Mouse (Mus musculus): Measurements from ENCODE around the gene Tas2r117. TPM values are rescaled to one million over a fixed set of nuclear protein-coding genes. Genes with fewer than 3 reads are reported as not detected.

Tas2r117 gene
- not detected in 2 replicates for polyA plus RNA-seq (2016; fragmentation: Nextera tagmentation; extraction: Ambion mirVana)

DNA sequence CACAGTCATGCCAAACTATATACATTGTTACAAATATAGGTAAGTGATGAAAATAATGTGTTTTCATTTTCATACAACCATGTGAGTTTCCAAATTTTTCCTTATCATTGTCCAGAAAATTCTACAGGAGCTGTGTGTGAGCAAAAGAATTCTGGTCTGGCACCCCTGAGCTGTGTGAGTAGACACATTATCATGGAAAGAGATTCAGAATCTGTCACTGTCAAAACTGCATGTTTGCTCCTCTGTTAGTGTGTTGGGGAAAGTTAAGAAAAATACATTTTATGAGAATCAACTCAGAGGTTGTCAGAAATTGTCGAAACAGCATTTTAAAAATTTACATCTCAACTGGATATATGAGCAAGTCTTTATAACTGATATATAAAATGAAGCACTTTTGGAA lies at the start of gene Tas2r117:
Gene Tas2r117 (plus strand): TSS at position 301 of the 400 bp plus-strand sequence.
- no peaks in the 10 kb centered on the region for H3K36me3 ChIP-seq
- 0 out of 2 replicates have a peak, but pooled peaks cover under 1% of the 10 kb centered on the region for H3K9me3 ChIP-seq (replicated peaks)
- no peak within 1 kb of the TSS for H3K9ac ChIP-seq
- no peak within 1 kb of the TSS for H3K27ac ChIP-seq (ENCODE audit: poor library complexity, severe bottlenecking)
- WGBS: 75% methylated on average over 1 of the region's 1 CpGs
- no peak within 1 kb of the TSS for H3K4me2 ChIP-seq
- H3K4me1 ChIP-seq (replicated peaks): no peaks in the 10 kb centered on the region
- H3K27me3 ChIP-seq (replicated peaks): no peaks in the 10 kb centered on the region
- no peak within 1 kb of the TSS for H3K4me3 ChIP-seq
- no peak for ATAC-seq (ENCODE audit: insufficient number of reproducible peaks, low FRiP score)

DNA sequence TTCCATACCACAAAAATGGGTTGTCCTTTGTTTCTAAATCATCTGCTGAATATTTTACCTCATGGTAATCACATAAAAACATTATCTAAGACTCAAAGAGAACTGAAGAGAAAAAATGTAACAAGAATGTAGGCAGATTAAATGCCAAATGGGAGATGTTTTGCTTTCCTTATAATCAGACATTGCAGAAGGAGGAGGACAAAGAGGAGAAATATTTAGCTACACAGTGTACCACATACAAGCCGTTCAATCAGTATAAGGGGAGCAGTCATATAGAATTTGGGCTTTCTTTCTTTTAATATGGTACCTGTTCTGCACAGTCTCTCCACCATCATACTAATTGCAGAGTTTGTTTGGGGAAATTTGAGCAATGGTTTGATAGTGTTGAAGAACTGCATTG lies 48.2 kb upstream of the Tas2r117 start, which contains the start of gene Tas2r124:
Gene Tas2r124 (plus strand): TSS at position 301 of the 400 bp plus-strand sequence.
- H3K9me3 ChIP-seq (replicated peaks): no peaks in the 10 kb centered on the region
- ATAC-seq (ENCODE audit: insufficient number of reproducible peaks, low FRiP score): no peak
- no peak within 1 kb of the TSS for H3K4me2 ChIP-seq
- no peak within 1 kb of the TSS for H3K9ac ChIP-seq
- H3K36me3 ChIP-seq: no peaks in the 10 kb centered on the region
- H3K4me3 ChIP-seq: no peak within 1 kb of the TSS
- no peaks in the 10 kb centered on the region for H3K27me3 ChIP-seq (replicated peaks)
- H3K4me1 ChIP-seq (replicated peaks): no peaks in the 10 kb centered on the region
- WGBS: 58% methylated on average over 1 of the region's 1 CpGs
- no peak within 1 kb of the TSS for H3K27ac ChIP-seq (ENCODE audit: poor library complexity, severe bottlenecking)

DNA sequence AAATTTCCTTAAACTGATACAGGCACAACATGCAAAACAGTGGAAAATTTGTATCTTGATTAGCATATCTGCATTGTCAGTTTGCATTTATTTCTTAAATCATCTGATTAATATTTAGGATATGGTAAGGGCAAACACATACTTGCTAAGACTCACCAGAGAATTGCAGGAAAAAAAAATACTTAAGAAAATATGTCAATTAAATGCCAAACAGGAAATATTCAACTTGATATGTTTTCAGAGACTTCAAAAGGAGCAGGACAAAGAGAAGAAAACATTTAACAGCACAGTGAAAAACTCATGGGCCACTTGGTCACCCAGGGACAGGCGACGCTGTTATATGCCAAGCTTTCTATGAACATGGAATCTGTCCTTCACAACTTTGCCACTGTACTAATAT lies 40.8 kb upstream of the Tas2r117 start, which contains the start of gene Tas2r102:
Gene Tas2r102 (plus strand): TSS at position 301 of the 400 bp plus-strand sequence.
- 87% methylated on average over 2 of the region's 2 CpGs for WGBS
- no peak within 1 kb of the TSS for H3K27ac ChIP-seq (ENCODE audit: poor library complexity, severe bottlenecking)
- ATAC-seq (ENCODE audit: insufficient number of reproducible peaks, low FRiP score): no peak
- no peaks in the 10 kb centered on the region for H3K4me1 ChIP-seq (replicated peaks)
- no peaks in the 10 kb centered on the region for H3K9me3 ChIP-seq (replicated peaks)
- H3K9ac ChIP-seq: no peak within 1 kb of the TSS
- H3K27me3 ChIP-seq (replicated peaks): no peaks in the 10 kb centered on the region
- no peak within 1 kb of the TSS for H3K4me2 ChIP-seq
- H3K36me3 ChIP-seq: no peaks in the 10 kb centered on the region
- H3K4me3 ChIP-seq: no peak within 1 kb of the TSS

DNA sequence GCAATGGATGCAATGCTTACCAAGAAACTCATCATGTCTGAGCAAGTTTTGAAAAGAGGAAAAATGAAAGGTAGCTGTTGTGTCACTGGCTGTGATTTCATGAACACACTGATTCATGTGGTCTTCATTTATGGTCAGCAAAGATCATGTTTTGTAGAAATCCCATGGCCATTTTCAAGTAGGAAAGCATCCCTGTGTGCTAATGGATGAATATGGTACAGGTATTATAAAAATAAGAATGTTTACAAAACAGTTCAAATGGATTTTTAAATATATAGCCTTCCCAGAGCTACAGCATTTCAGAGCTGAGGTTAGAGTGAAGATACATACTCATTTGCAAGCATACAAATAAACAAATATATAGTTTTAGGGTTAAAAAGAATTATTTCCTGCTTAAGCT lies 24.6 kb upstream of the Tas2r117 start, which contains the start of gene Tas2r136:
Gene Tas2r136 (minus strand): TSS at position 101 of the 400 bp plus-strand sequence.
- Histone ChIP-seq H3K4me3 (no peak within 1 kb of the TSS), H3K27me3 (replicated peaks) (no peaks in the 10 kb centered on the region), H3K9me3 (replicated peaks) (no peaks in the 10 kb centered on the region), H3K4me1 (replicated peaks) (no peaks in the 10 kb centered on the region), H3K9ac (no peak within 1 kb of the TSS), H3K27ac (ENCODE audit: poor library complexity, severe bottlenecking) (no peak within 1 kb of the TSS), H3K36me3 (no peaks in the 10 kb centered on the region), H3K4me2 (no peak within 1 kb of the TSS)
- no peak for ATAC-seq (ENCODE audit: insufficient number of reproducible peaks, low FRiP score)

DNA sequence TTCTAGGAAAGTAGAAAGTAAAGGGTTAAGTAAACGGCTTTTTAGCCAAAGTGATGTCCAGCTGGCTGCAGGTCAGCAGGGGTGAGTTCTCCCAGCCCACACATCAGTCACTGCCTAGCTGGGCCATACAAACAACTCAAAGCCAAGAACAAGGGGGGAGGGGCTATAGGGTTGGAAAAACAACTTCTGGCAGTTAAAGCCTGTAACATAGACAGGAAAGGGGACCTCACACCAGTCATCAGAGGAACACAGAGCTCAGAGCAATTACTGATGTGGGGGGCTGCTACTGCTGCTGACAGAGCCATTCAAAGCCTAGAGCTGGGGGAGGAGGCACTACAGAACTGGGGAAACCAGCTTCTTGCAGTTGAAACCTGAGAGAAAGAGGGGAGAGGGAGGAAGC lies 7.2 kb upstream of the Tas2r117 start:
- no peak for ATAC-seq (ENCODE audit: insufficient number of reproducible peaks, low FRiP score)
- Histone ChIP-seq H3K4me3 (no peak overlapping the region), H3K9ac (no peak overlapping the region), H3K36me3 (no peaks in the 10 kb centered on the region), H3K4me1 (replicated peaks) (no peaks in the 10 kb centered on the region), H3K4me2 (no peak overlapping the region), H3K27ac (ENCODE audit: poor library complexity, severe bottlenecking) (no peak overlapping the region), H3K27me3 (replicated peaks) (no peaks in the 10 kb centered on the region), H3K9me3 (replicated peaks) (peaks cover 30% of the 10 kb centered on the region)
- 18% methylated on average over 1 of the region's 1 CpGs for WGBS

DNA sequence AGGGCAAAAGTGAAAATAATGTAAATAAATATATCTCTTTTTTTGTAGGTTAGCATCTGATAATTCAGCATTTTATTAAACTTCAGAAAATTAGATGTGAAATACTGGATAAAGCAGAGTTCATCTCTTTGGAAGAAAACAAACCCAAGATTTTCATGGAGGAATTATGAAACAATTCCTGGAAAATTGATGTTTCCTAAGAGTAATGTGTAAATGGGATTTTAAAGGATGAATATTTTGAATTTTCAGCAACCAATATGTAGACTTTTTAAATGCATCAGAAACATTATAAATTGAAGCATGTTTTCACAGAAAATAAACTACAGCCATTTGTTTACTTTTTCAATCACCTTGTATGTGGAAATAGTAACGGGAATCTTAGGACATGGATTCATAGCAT lies 44.2 kb downstream of the Tas2r117 start, which contains the start of gene Tas2r123:
Gene Tas2r123 (plus strand): TSS at position 301 of the 400 bp plus-strand sequence.
- 71% methylated on average over 1 of the region's 1 CpGs for WGBS
- ATAC-seq (ENCODE audit: insufficient number of reproducible peaks, low FRiP score): no peak
- H3K4me2 ChIP-seq: no peak within 1 kb of the TSS
- H3K36me3 ChIP-seq: no peaks in the 10 kb centered on the region
- no peaks in the 10 kb centered on the region for H3K27me3 ChIP-seq (replicated peaks)
- no peak within 1 kb of the TSS for H3K9ac ChIP-seq
- H3K4me3 ChIP-seq: no peak within 1 kb of the TSS
- no peaks in the 10 kb centered on the region for H3K9me3 ChIP-seq (replicated peaks)
- no peaks in the 10 kb centered on the region for H3K4me1 ChIP-seq (replicated peaks)
- H3K27ac ChIP-seq (ENCODE audit: poor library complexity, severe bottlenecking): no peak within 1 kb of the TSS

Other genes with a start within 250 kb of the Tas2r117 start
- gene Prh1, start 233.0 kb upstream of the Tas2r117 start, polyA plus RNA-seq (2016; fragmentation: Nextera tagmentation; extraction: Ambion mirVana): not detected in 2 replicates
- gene Prp2, start 206.9 kb upstream of the Tas2r117 start, polyA plus RNA-seq (2016; fragmentation: Nextera tagmentation; extraction: Ambion mirVana): not detected in 2 replicates
- not detected in 2 replicates for gene A630073D07Rik, start 151.3 kb upstream of the Tas2r117 start, polyA plus RNA-seq (2016; fragmentation: Nextera tagmentation; extraction: Ambion mirVana)
- gene Tas2r120, start 145.9 kb upstream of the Tas2r117 start, polyA plus RNA-seq (2016; fragmentation: Nextera tagmentation; extraction: Ambion mirVana): not detected in 2 replicates
- not detected in 2 replicates for gene Tas2r121, start 101.8 kb upstream of the Tas2r117 start, polyA plus RNA-seq (2016; fragmentation: Nextera tagmentation; extraction: Ambion mirVana)
- gene Tas2r122, start 90.9 kb upstream of the Tas2r117 start, polyA plus RNA-seq (2016; fragmentation: Nextera tagmentation; extraction: Ambion mirVana): not detected in 2 replicates
- not detected in 2 replicates for gene Tas2r115, start 64.8 kb upstream of the Tas2r117 start, polyA plus RNA-seq (2016; fragmentation: Nextera tagmentation; extraction: Ambion mirVana)
- not detected in 2 replicates for gene Tas2r124, start 48.1 kb upstream of the Tas2r117 start, polyA plus RNA-seq (2016; fragmentation: Nextera tagmentation; extraction: Ambion mirVana)
- gene Tas2r102, start 40.7 kb upstream of the Tas2r117 start, polyA plus RNA-seq (2016; fragmentation: Nextera tagmentation; extraction: Ambion mirVana): not detected in 2 replicates
- not detected in 2 replicates for gene Tas2r136, start 24.7 kb upstream of the Tas2r117 start, polyA plus RNA-seq (2016; fragmentation: Nextera tagmentation; extraction: Ambion mirVana)
- not detected in 2 replicates for gene Tas2r123, start 44.3 kb downstream of the Tas2r117 start, polyA plus RNA-seq (2016; fragmentation: Nextera tagmentation; extraction: Ambion mirVana)
- gene Tas2r116, start 52.6 kb downstream of the Tas2r117 start, polyA plus RNA-seq (2016; fragmentation: Nextera tagmentation; extraction: Ambion mirVana): not detected in 2 replicates
- gene Tas2r110, start 65.2 kb downstream of the Tas2r117 start, polyA plus RNA-seq (2016; fragmentation: Nextera tagmentation; extraction: Ambion mirVana): not detected in 2 replicates
- gene Tas2r113, start 90.2 kb downstream of the Tas2r117 start, polyA plus RNA-seq (2016; fragmentation: Nextera tagmentation; extraction: Ambion mirVana): not detected in 2 replicates
- not detected in 2 replicates for gene Tas2r125, start 106.8 kb downstream of the Tas2r117 start, polyA plus RNA-seq (2016; fragmentation: Nextera tagmentation; extraction: Ambion mirVana)
- not detected in 2 replicates for gene Tas2r129, start 148.3 kb downstream of the Tas2r117 start, polyA plus RNA-seq (2016; fragmentation: Nextera tagmentation; extraction: Ambion mirVana)
- not detected in 2 replicates for gene Tas2r131, start 155.1 kb downstream of the Tas2r117 start, polyA plus RNA-seq (2016; fragmentation: Nextera tagmentation; extraction: Ambion mirVana)
- gene Tas2r109, start 178.1 kb downstream of the Tas2r117 start, polyA plus RNA-seq (2016; fragmentation: Nextera tagmentation; extraction: Ambion mirVana): not detected in 2 replicates
- not detected in 2 replicates for gene Tas2r103, start 234.3 kb downstream of the Tas2r117 start, polyA plus RNA-seq (2016; fragmentation: Nextera tagmentation; extraction: Ambion mirVana)